ENCODE assay signal across 9 mouse cellular contexts in genomic region chr2:119156081-119156680, GRCm38 (mm10). TPM values are rescaled to one million over a fixed set of nuclear protein-coding genes. Genes with fewer than 3 reads are reported as not detected.
A peak's percentile ranks its signal among the peaks of the same experiment; 100 is the strongest.
DNase-seq lines count a peak whose midpoint lies in the region; ATAC-seq and TF ChIP-seq lines count a peak whose summit lies in the region.
"Had no signal": no experiment of that assay in that cellular context is flagged by ENCODE, and none has a peak within 500 bp of the region (broad histone marks: within the 10 kb centered on the region; RNA-seq: fewer than 3 reads in every experiment).

No protein-coding gene starts in this region.

- no peaks in the 10 kb centered on the region for H3K27me3 ChIP-seq in heart, adult 2 months (ENCODE audit: control insufficient read depth, insufficient read depth, low read length)
- H3K27me3 ChIP-seq in CH12.LX (replicated peaks) = peaks cover 8% of the 10 kb centered on the region
- H3K27me3 ChIP-seq in embryonic facial prominence, embryonic 13.5 days = no peaks in the 10 kb centered on the region
- no peaks in the 10 kb centered on the region for H3K27me3 ChIP-seq in hindbrain, postnatal 0 days (ENCODE audit: insufficient read depth, low read length)
- H3K27me3 ChIP-seq in lung, embryonic 15.5 days = no peaks in the 10 kb centered on the region
- H3K27me3 ChIP-seq in small intestine, adult 2 months (ENCODE audit: control insufficient read depth, insufficient read depth, low read length) = no peaks in the 10 kb centered on the region
- H3K27me3 ChIP-seq: Patski had no signal

- no peak for TF ChIP-seq POLR2A in heart, adult 2 months (IDR thresholded peaks at IDR 0.05; ENCODE audit: insufficient read depth, low read depth, low read length)
- TF ChIP-seq POLR2A in CH12.LX (IDR thresholded peaks at IDR 0.05; ENCODE audit: low read depth, low read length) = no peak
- TF ChIP-seq POLR2A in small intestine, adult 2 months (IDR thresholded peaks at IDR 0.05; ENCODE audit: low read depth, low read length) = no peak

- H3K9me3 ChIP-seq in CH12.LX (replicated peaks; ENCODE audit: low read length) = no peaks in the 10 kb centered on the region
- no peaks in the 10 kb centered on the region for H3K9me3 ChIP-seq in embryonic facial prominence, embryonic 13.5 days
- H3K9me3 ChIP-seq in hindbrain, postnatal 0 days (ENCODE audit: low read length) = no peaks in the 10 kb centered on the region
- no peaks in the 10 kb centered on the region for H3K9me3 ChIP-seq in lung, embryonic 15.5 days

- peaks cover 3% of the 10 kb centered on the region; the same call in 1 of the 2 replicates for H3K36me3 ChIP-seq in heart, adult 2 months (ENCODE audit: control insufficient read depth, insufficient read depth, low read length)
- H3K36me3 ChIP-seq in CH12.LX (replicated peaks in 1 of 2; ENCODE audit: control insufficient read depth in 1 of 2, insufficient read depth in 1 of 2, low read length in 1 of 2) = peaks cover 24 to 36% of the 10 kb centered on the region in 2 experiments
- peaks cover 32% of the 10 kb centered on the region for H3K36me3 ChIP-seq in embryonic facial prominence, embryonic 13.5 days
- H3K36me3 ChIP-seq in hindbrain, postnatal 0 days (ENCODE audit: insufficient read depth, low read length) = peaks cover 22% of the 10 kb centered on the region
- peaks cover 28% of the 10 kb centered on the region for H3K36me3 ChIP-seq in lung, embryonic 15.5 days
- H3K36me3 ChIP-seq in small intestine, adult 2 months (ENCODE audit: control insufficient read depth, insufficient read depth, low read length) = peaks cover 26% of the 10 kb centered on the region

- peaks cover 6% of the 10 kb centered on the region for H3K4me1 ChIP-seq in heart, adult 2 months (ENCODE audit: control insufficient read depth, insufficient read depth, low read length)
- H3K4me1 ChIP-seq in CH12.LX (ENCODE audit: control insufficient read depth in 1 of 2, insufficient read depth in 2 of 2) = peaks cover 3 to 10% of the 10 kb centered on the region in 2 experiments; a peak in 3 of 4 replicates
- H3K4me1 ChIP-seq in embryonic facial prominence, embryonic 13.5 days = peaks cover 16% of the 10 kb centered on the region
- H3K4me1 ChIP-seq in hindbrain, postnatal 0 days (ENCODE audit: insufficient read depth, low read length) = 0 out of 2 replicates have a peak, but pooled peaks cover 5% of the 10 kb centered on the region
- H3K4me1 ChIP-seq in lung, embryonic 15.5 days = peaks cover 9% of the 10 kb centered on the region
- H3K4me1 ChIP-seq in small intestine, adult 2 months (ENCODE audit: control insufficient read depth, insufficient read depth, insufficient read length, low read length) = peaks cover 9% of the 10 kb centered on the region

- no peak for TF ChIP-seq EP300 in heart, adult 2 months (IDR thresholded peaks at IDR 0.05; ENCODE audit: insufficient read depth, low read depth, low read length)
- no peak for TF ChIP-seq EP300 in CH12.LX (IDR thresholded peaks at IDR 0.05; ENCODE audit: low read length)

- no peak for TF ChIP-seq RAD21 in CH12.LX (IDR thresholded peaks at IDR 0.05; ENCODE audit: low read depth, low read length)

- 0 out of 2 replicates have a peak, but pooled peaks have one; percentile 46 for ATAC-seq in embryonic facial prominence, embryonic 13.5 days (ENCODE audit: insufficient number of reproducible peaks, insufficient read depth, low FRiP score, low TSS enrichment, low read depth)
- ATAC-seq in hindbrain, postnatal 0 days = no peak; the same call in 1 of the 2 replicates
- ATAC-seq in lung, embryonic 15.5 days (ENCODE audit: borderline replicate concordance, extremely low read depth, low FRiP score, low TSS enrichment) = no peak; the same call in 1 of the 2 replicates

- intact Hi-C loops in heart, adult 2 months (cut with DNase I) = no loop called here

- peak overlapping the region; percentile 66 for H3K4me2 ChIP-seq in CH12.LX (ENCODE audit: insufficient read depth, low read depth, poor library complexity, severe bottlenecking)
- H3K4me2 ChIP-seq in embryonic facial prominence, embryonic 13.5 days = peak overlapping the region; percentile 95
- H3K4me2 ChIP-seq in hindbrain, postnatal 0 days (ENCODE audit: low read depth, low read length) = peak overlapping the region; percentile 96
- H3K4me2 ChIP-seq in lung, embryonic 15.5 days = peak overlapping the region; percentile 87

- dilution Hi-C loops in CH12.LX (cut with MboI; ENCODE audit: extremely low pct_ligation_motif_present, extremely low pct_unique_long_range_greater_than_20kb, low sequenced_read_pairs) = no loop called here

- no peak for TF ChIP-seq CTCF in heart, adult 2 months (IDR thresholded peaks at IDR 0.05)
- TF ChIP-seq CTCF in CH12.LX (conservative IDR thresholded peaks at IDR 0.05 in 1 of 2, IDR thresholded peaks at IDR 0.05 in 1 of 2; ENCODE audit: low read depth in 2 of 2, low read length in 2 of 2) = no peak
- TF ChIP-seq CTCF in hindbrain, postnatal 0 days (IDR thresholded peaks at IDR 0.05; ENCODE audit: low read depth) = no peak
- no peak for TF ChIP-seq CTCF in small intestine, adult 2 months (IDR thresholded peaks at IDR 0.05; ENCODE audit: extremely low read depth, insufficient read length, insufficient replicate concordance, low read depth, low read length)

- WGBS in heart, adult 2 months = 2% methylated on average over 34 of the region's 34 CpGs
- WGBS in embryonic facial prominence, embryonic 13.5 days = 8% methylated on average over 34 of the region's 34 CpGs
- 7% methylated on average over 34 of the region's 34 CpGs for WGBS in hindbrain, postnatal 0 days
- 3% methylated on average over 34 of the region's 34 CpGs for WGBS in lung, embryonic 15.5 days
- WGBS in small intestine, adult 2 months = 1% methylated on average over 34 of the region's 34 CpGs

- peak overlapping the region; percentile 100 for H3K4me3 ChIP-seq in heart, adult 2 months
- H3K4me3 ChIP-seq in CH12.LX (replicated peaks in 1 of 3; ENCODE audit: low read depth in 2 of 3, low read length in 2 of 3, poor library complexity in 1 of 3) = peak overlapping the region; percentile 78 to 100 (median 90)
- peak overlapping the region; percentile 100 for H3K4me3 ChIP-seq in embryonic facial prominence, embryonic 13.5 days
- peak overlapping the region; percentile 99 for H3K4me3 ChIP-seq in hindbrain, postnatal 0 days (ENCODE audit: low read length)
- H3K4me3 ChIP-seq in lung, embryonic 15.5 days = peak overlapping the region; percentile 99
- H3K4me3 ChIP-seq in small intestine, adult 2 months (ENCODE audit: low read depth, low read length) = peak overlapping the region; percentile 90

- H3K9ac ChIP-seq in heart, adult 2 months (ENCODE audit: low read depth, low read length) = peak overlapping the region; percentile 75
- peak overlapping the region; percentile 69 for H3K9ac ChIP-seq in CH12.LX (ENCODE audit: insufficient read depth, low read depth)
- H3K9ac ChIP-seq in embryonic facial prominence, embryonic 13.5 days = peak overlapping the region; percentile 93
- peak overlapping the region; percentile 91 for H3K9ac ChIP-seq in hindbrain, postnatal 0 days (replicated peaks; ENCODE audit: low read length)
- peak overlapping the region; percentile 95 for H3K9ac ChIP-seq in lung, embryonic 15.5 days

- no peak for DNase-seq in heart, adult 2 months
- no peak for DNase-seq in heart, adult 8-10 months (ENCODE audit: low spot score)
- no peak for DNase-seq in CH12.LX (ENCODE audit: extremely low read depth)
- DNase-seq in hindbrain, postnatal 0 days (ENCODE audit: low spot score) = peak; percentile 12
- no peak for DNase-seq in frontal cortex, postnatal 10 days (ENCODE audit: low spot score in 2 of 2)

- in situ Hi-C loops in CH12.LX (cut with MboI; ENCODE audit: low pct_ligation_motif_present, low pct_unique_long_range_greater_than_20kb, low sequenced_read_pairs) = no loop called here

- peak overlapping the region; percentile 76 for H3K27ac ChIP-seq in heart, adult 2 months
- no peak overlapping the region for H3K27ac ChIP-seq in CH12.LX (ENCODE audit: insufficient read depth, low read depth)
- H3K27ac ChIP-seq in embryonic facial prominence, embryonic 13.5 days = 0 out of 2 replicates have a peak overlapping the region, but pooled peaks have one; percentile 16
- peak overlapping the region; percentile 83 for H3K27ac ChIP-seq in hindbrain, postnatal 0 days
- peak overlapping the region; percentile 66 for H3K27ac ChIP-seq in lung, embryonic 15.5 days
- H3K27ac ChIP-seq in small intestine, adult 2 months (ENCODE audit: insufficient read depth, low read depth, low read length) = peak overlapping the region; percentile 91

- no peaks in the 10 kb centered on the region for H3K79me2 ChIP-seq in heart, adult 2 months (replicated peaks; ENCODE audit: control insufficient read depth, insufficient read depth, low read length)
- peaks cover 21% of the 10 kb centered on the region for H3K79me2 ChIP-seq in CH12.LX (replicated peaks; ENCODE audit: control insufficient read depth, extremely low read depth, insufficient read depth, poor library complexity, severe bottlenecking)

RNA-seq across cellular contexts. Expression of gene Rmdn3, which starts 0.7 kb away (rescaled TPM):
- 10 to 100 TPM; 20.0 to 20.1 TPM for total RNA-seq in heart, adult 2 months (2021)
- 9.0 and 12.4 TPM in 2 replicates for polyA plus RNA-seq in heart, adult 2 months (2012; rRNA removed)
- total RNA-seq in heart, adult 8-10 months (2022) = 10 to 100 TPM; 15.3 to 25.2 (median 17.5) TPM
- total RNA-seq in CH12.LX (2012; rRNA removed) (49.9 and 52.0 TPM in 2 replicates), CH12.LX (2014; rRNA removed) (59.1 and 61.2 TPM in 2 replicates)
- 41.8 and 48.1 TPM in 2 replicates for polyA plus RNA-seq in CH12.LX (2012; ENCODE audit: insufficient read length, low read depth)
- polyA plus RNA-seq in embryonic facial prominence, embryonic 13.5 days (2015; fragmentation: Nextera tagmentation; extraction: Ambion mirVana) = 37.5 and 40.9 TPM in 2 replicates
- 30.5 and 34.7 TPM in 2 replicates for total RNA-seq in hindbrain, postnatal 0 days (2014; rRNA removed)
- 38.7 and 39.8 TPM in 2 replicates for polyA plus RNA-seq in hindbrain, postnatal 0 days (2015; fragmentation: Nextera tagmentation; extraction: Ambion mirVana)
- 36.9 and 37.9 TPM in 2 replicates for polyA plus RNA-seq in lung, embryonic 15.5 days (2015; fragmentation: Nextera tagmentation; extraction: Ambion mirVana)
- 26.2 and 57.3 TPM in 2 replicates for polyA plus RNA-seq in small intestine, adult 2 months (2012; rRNA removed)

RNA-seq across cellular contexts. Expression of gene Gchfr, which starts 11.4 kb away (rescaled TPM):
- total RNA-seq in heart, adult 2 months (2021) = 10 to 100 TPM in 1 of 2 experiments, 1 to 10 TPM in 1; 8.0 to 10.2 TPM
- polyA plus RNA-seq in heart, adult 2 months (2012; rRNA removed) = 19.3 and 28.8 TPM in 2 replicates
- 10 to 100 TPM; 10.9 to 12.5 (median 11.4) TPM for total RNA-seq in heart, adult 8-10 months (2022)
- total RNA-seq in CH12.LX (2012; rRNA removed) = 9.5 and 18.2 TPM in 2 replicates
- 0.93 and 1.8 TPM in 2 replicates for total RNA-seq in CH12.LX (2014; rRNA removed)
- 1.1 and 2.7 TPM in 2 replicates for polyA plus RNA-seq in CH12.LX (2012; ENCODE audit: insufficient read length, low read depth)
- polyA plus RNA-seq in embryonic facial prominence, embryonic 13.5 days (2015; fragmentation: Nextera tagmentation; extraction: Ambion mirVana) = 3.2 and 4.7 TPM in 2 replicates
- 9.8 and 17.7 TPM in 2 replicates for total RNA-seq in hindbrain, postnatal 0 days (2014; rRNA removed)
- polyA plus RNA-seq in hindbrain, postnatal 0 days (2015; fragmentation: Nextera tagmentation; extraction: Ambion mirVana) = 16.8 and 19.2 TPM in 2 replicates
- 22.1 and 28.6 TPM in 2 replicates for polyA plus RNA-seq in lung, embryonic 15.5 days (2015; fragmentation: Nextera tagmentation; extraction: Ambion mirVana)
- polyA plus RNA-seq in small intestine, adult 2 months (2012; rRNA removed) = 35.0 and 107 TPM in 2 replicates

RNA-seq across cellular contexts. Expression of gene Gm14137, which starts 18.1 kb away (rescaled TPM):
- not detected for total RNA-seq in heart, adult 2 months (2021)
- 0.04 TPM in 1 of 2 replicates, not detected in the other for polyA plus RNA-seq in heart, adult 2 months (2012; rRNA removed)
- not detected for total RNA-seq in heart, adult 8-10 months (2022)
- total RNA-seq in CH12.LX (2012; rRNA removed) (4.7 and 9.2 TPM in 2 replicates), CH12.LX (2014; rRNA removed) (2.3 and 2.6 TPM in 2 replicates)
- polyA plus RNA-seq in CH12.LX (2012; ENCODE audit: insufficient read length, low read depth) = 3.3 and 3.4 TPM in 2 replicates
- 0.78 and 1.0 TPM in 2 replicates for polyA plus RNA-seq in embryonic facial prominence, embryonic 13.5 days (2015; fragmentation: Nextera tagmentation; extraction: Ambion mirVana)
- 0.36 TPM in 1 of 2 replicates, not detected in the other for total RNA-seq in hindbrain, postnatal 0 days (2014; rRNA removed)
- polyA plus RNA-seq in hindbrain, postnatal 0 days (2015; fragmentation: Nextera tagmentation; extraction: Ambion mirVana) = 0.28 and 0.29 TPM in 2 replicates
- 0.45 and 0.48 TPM in 2 replicates for polyA plus RNA-seq in lung, embryonic 15.5 days (2015; fragmentation: Nextera tagmentation; extraction: Ambion mirVana)
- polyA plus RNA-seq in small intestine, adult 2 months (2012; rRNA removed) = 0.03 and 0.04 TPM in 2 replicates

RNA-seq across cellular contexts. Expression of gene Rad51, which starts 43.6 kb away (rescaled TPM):
- under 1 TPM; 0.44 to 0.48 TPM for total RNA-seq in heart, adult 2 months (2021)
- 0.70 and 1.0 TPM in 2 replicates for polyA plus RNA-seq in heart, adult 2 months (2012; rRNA removed)
- under 1 TPM; 0.22 to 0.60 (median 0.28) TPM for total RNA-seq in heart, adult 8-10 months (2022)
- total RNA-seq in CH12.LX (2012; rRNA removed) = 40.5 and 45.0 TPM in 2 replicates
- total RNA-seq in CH12.LX (2014; rRNA removed) = 16.1 and 18.6 TPM in 2 replicates
- polyA plus RNA-seq in CH12.LX (2012; ENCODE audit: insufficient read length, low read depth) = 87.5 and 109 TPM in 2 replicates
- 49.7 and 56.9 TPM in 2 replicates for polyA plus RNA-seq in embryonic facial prominence, embryonic 13.5 days (2015; fragmentation: Nextera tagmentation; extraction: Ambion mirVana)
- total RNA-seq in hindbrain, postnatal 0 days (2014; rRNA removed) = 3.6 and 3.8 TPM in 2 replicates
- polyA plus RNA-seq in hindbrain, postnatal 0 days (2015; fragmentation: Nextera tagmentation; extraction: Ambion mirVana) = 9.0 and 9.6 TPM in 2 replicates
- polyA plus RNA-seq in lung, embryonic 15.5 days (2015; fragmentation: Nextera tagmentation; extraction: Ambion mirVana) = 57.4 and 61.5 TPM in 2 replicates
- polyA plus RNA-seq in small intestine, adult 2 months (2012; rRNA removed) = 4.6 and 8.7 TPM in 2 replicates

RNA-seq across cellular contexts. Expression of gene Zfyve19, which starts 52.2 kb away (rescaled TPM):
- total RNA-seq in heart, adult 2 months (2021) = 10 to 100 TPM in 1 of 2 experiments, 1 to 10 TPM in 1; 8.5 to 11.6 TPM
- polyA plus RNA-seq in heart, adult 2 months (2012; rRNA removed) = 17.1 and 25.2 TPM in 2 replicates
- total RNA-seq in heart, adult 8-10 months (2022) = 10 to 100 TPM in 2 of 4 experiments, 1 to 10 TPM in 2; 7.8 to 14.3 (median 10.0) TPM
- 38.2 and 38.7 TPM in 2 replicates for total RNA-seq in CH12.LX (2012; rRNA removed)
- 25.6 and 28.0 TPM in 2 replicates for total RNA-seq in CH12.LX (2014; rRNA removed)
- polyA plus RNA-seq in CH12.LX (2012; ENCODE audit: insufficient read length, low read depth) = 39.9 and 45.2 TPM in 2 replicates
- 51.3 and 60.6 TPM in 2 replicates for polyA plus RNA-seq in embryonic facial prominence, embryonic 13.5 days (2015; fragmentation: Nextera tagmentation; extraction: Ambion mirVana)
- 26.2 and 35.1 TPM in 2 replicates for total RNA-seq in hindbrain, postnatal 0 days (2014; rRNA removed)
- polyA plus RNA-seq in hindbrain, postnatal 0 days (2015; fragmentation: Nextera tagmentation; extraction: Ambion mirVana) = 50.2 and 53.1 TPM in 2 replicates
- polyA plus RNA-seq in lung, embryonic 15.5 days (2015; fragmentation: Nextera tagmentation; extraction: Ambion mirVana) = 42.6 and 53.4 TPM in 2 replicates
- 20.2 and 46.7 TPM in 2 replicates for polyA plus RNA-seq in small intestine, adult 2 months (2012; rRNA removed)
